Mouse (Mus musculus): Measurements from ENCODE around the gene Rho. TPM values are rescaled to one million over a fixed set of nuclear protein-coding genes. Genes with fewer than 3 reads are reported as not detected.

Gene Rho
- polyA plus RNA-seq, 1 experiment from 2014 or later = 0.17 TPM

DNA sequence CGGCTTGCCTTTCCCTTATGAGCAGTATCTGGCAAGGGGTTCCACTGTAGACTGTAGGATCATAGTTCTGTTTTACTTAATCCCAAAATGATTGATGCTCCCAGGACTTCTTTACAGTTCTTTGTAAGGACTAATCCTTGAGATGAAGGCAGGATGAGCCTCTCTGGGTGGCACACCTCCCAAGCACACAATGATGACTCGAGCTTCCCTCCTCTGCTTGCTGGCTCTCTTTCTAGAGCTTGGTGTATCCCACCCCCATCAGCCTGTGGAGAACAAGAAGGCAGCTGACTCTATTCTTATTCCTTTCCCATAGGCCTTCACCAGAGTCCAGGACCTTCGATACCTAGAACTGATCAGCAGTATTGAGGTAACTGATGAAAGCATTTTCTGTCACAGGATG lies 29.0 kb upstream of the Rho start:
- WGBS = 81% methylated on average over 3 of the region's 3 CpGs
- H3K9me3 ChIP-seq (replicated peaks) = no peaks in the 10 kb centered on the region
- no peak overlapping the region for H3K4me3 ChIP-seq
- DNase-seq (ENCODE audit: low spot score) = no peak
- no peak overlapping the region; the same call in 1 of the 2 replicates for H3K27ac ChIP-seq (replicated peaks)
- H3K36me3 ChIP-seq = peaks cover 46% of the 10 kb centered on the region
- peaks cover 7% of the 10 kb centered on the region; the same call in 1 of the 2 replicates for H3K4me1 ChIP-seq
- H3K27me3 ChIP-seq (ENCODE audit: low read depth, poor library complexity, severe bottlenecking) = no peaks in the 10 kb centered on the region

DNA sequence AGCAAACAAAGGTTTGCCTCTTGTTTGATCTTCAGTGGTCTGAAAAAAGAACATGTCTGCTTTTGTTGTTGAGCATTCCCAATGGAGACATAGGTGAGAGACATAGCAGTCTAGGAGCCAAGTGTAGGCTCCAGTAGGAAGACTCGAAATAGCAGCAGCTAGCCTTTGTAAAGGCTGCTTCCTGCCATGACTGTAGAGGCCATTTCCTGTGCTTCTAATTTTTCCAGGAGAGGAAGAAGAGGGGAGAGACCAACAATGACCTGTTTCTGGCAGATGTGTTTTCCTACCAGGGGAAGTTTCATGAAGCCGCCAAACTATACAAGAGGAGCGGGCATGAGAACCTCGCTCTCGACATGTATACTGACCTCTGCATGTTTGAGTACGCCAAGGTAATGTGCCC lies 26.0 kb upstream of the Rho start:
- H3K36me3 ChIP-seq = peaks cover 45% of the 10 kb centered on the region
- DNase-seq (ENCODE audit: low spot score) = no peak
- H3K27me3 ChIP-seq (ENCODE audit: low read depth, poor library complexity, severe bottlenecking) = no peaks in the 10 kb centered on the region
- H3K9me3 ChIP-seq (replicated peaks) = no peaks in the 10 kb centered on the region
- H3K27ac ChIP-seq (replicated peaks) = no peak overlapping the region
- 90% methylated on average over 6 of the region's 6 CpGs for WGBS
- no peak overlapping the region for H3K4me3 ChIP-seq
- H3K4me1 ChIP-seq = peaks cover 27% of the 10 kb centered on the region

DNA sequence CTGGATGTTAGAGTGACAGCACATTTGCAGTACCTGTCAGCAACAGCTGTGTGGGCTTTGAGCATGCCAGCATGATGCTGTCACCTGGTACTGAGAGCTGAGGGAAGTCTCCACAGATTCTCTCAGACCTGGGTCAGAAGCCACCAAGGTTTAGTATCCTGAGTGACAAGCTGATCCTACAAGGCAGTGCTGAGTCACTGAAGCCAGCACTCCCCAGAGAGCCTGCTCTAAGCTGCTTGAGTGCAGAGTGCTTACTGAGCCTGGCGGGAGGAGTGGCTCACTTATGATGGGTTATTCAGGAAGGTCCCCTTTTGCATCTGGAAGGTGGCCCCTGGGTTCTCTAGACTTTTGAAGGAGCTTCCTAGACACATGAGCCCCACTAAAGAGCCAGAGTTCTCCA lies 25.1 kb upstream of the Rho start:
- no peak for DNase-seq (ENCODE audit: low spot score)
- Histone ChIP-seq H3K36me3 (peaks cover 45% of the 10 kb centered on the region), H3K4me1 (peaks cover 24% of the 10 kb centered on the region), H3K27me3 (ENCODE audit: low read depth, poor library complexity, severe bottlenecking) (no peaks in the 10 kb centered on the region), H3K9me3 (replicated peaks) (no peaks in the 10 kb centered on the region), H3K4me3 (no peak overlapping the region), H3K27ac (replicated peaks) (no peak overlapping the region)
- WGBS = 79% methylated on average over 1 of the region's 1 CpGs

DNA sequence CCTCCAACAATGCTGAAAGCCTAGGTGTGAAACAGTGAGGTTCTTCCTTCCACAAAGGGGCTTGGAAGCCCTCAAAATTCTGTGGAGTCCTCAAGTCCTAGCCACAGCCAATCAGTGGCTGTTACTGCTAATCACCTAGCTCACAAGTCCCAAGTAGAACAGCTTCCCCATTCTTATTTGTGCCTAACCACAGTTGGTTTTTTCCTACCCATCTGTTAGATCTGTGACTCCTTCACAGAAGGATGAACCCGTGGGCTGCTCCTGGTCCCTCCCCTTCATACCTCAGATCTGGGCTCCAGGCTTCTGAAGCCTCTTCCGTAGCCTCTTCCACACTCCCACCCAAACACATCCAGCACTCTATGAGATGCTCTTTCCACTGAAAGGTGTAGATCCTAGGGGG lies 24.7 kb upstream of the Rho start:
- H3K4me3 ChIP-seq = no peak overlapping the region
- no peak for DNase-seq (ENCODE audit: low spot score)
- H3K36me3 ChIP-seq = peaks cover 45% of the 10 kb centered on the region
- peaks cover 20% of the 10 kb centered on the region for H3K4me1 ChIP-seq
- whole genome bisulfite sequencing = 93% methylated on average over 2 of the region's 2 CpGs
- no peaks in the 10 kb centered on the region for H3K9me3 ChIP-seq (replicated peaks)
- H3K27me3 ChIP-seq (ENCODE audit: low read depth, poor library complexity, severe bottlenecking) = no peaks in the 10 kb centered on the region
- no peak overlapping the region for H3K27ac ChIP-seq (replicated peaks)

DNA sequence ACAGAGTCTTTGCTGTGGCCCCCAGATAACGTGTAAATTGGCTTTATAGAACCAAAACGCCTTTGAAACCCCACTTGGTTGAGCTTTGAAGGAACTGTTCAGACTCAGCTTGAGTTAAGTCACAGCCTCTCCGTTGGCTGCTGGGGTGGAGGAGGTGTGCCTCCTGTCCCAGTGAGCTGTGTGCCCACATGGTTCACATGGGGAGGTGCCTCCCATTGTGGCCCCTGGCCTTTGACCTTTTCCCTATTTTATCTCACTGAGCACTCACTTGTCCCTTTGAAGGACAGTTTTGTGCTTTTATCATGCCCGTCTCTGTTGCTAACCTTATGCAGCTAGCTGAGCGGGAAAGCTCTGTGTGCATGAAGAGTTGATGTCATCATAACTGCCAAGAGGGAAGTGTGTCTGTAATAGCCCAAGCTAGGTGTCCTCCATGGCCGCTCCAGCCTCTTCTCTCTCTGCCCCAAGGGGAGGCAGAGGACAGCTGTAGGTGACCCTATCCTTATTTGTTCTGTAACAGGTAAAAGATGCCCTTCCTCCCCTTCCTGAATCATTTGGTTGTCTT lies 23.0 kb upstream of the Rho start:
- no peaks in the 10 kb centered on the region for H3K9me3 ChIP-seq (replicated peaks)
- peaks cover 20% of the 10 kb centered on the region for H3K4me1 ChIP-seq
- peak overlapping the region; percentile 13; the same call in 1 of the 2 replicates for H3K27ac ChIP-seq (replicated peaks)
- no peak overlapping the region for H3K4me3 ChIP-seq
- 46% methylated on average over 6 of the region's 6 CpGs for WGBS
- no peaks in the 10 kb centered on the region for H3K27me3 ChIP-seq (ENCODE audit: low read depth, poor library complexity, severe bottlenecking)
- peaks cover 39% of the 10 kb centered on the region for H3K36me3 ChIP-seq
- no peak for DNase-seq (ENCODE audit: low spot score)

DNA sequence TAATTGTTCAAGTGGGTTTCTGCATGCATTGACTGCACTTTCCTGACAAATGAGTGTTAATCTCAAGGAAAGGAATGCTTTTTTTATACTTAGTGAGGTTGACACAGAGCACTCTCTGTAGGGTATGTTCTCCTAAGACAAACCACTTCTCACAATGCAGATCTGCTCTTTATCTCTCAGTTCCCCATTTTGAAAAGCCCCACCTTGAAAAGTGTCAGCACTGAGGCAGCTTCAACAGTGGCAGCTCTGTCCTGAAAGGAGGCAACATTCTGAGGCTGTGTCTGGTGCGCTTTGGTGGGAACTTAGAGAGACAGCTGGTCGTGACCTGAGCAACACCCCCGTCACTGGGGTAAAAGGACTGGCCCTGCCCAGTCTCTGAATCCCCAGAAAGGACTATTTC lies 22.5 kb upstream of the Rho start:
- no peaks in the 10 kb centered on the region for H3K9me3 ChIP-seq (replicated peaks)
- whole genome bisulfite sequencing = 61% methylated on average over 3 of the region's 3 CpGs
- no peaks in the 10 kb centered on the region for H3K27me3 ChIP-seq (ENCODE audit: low read depth, poor library complexity, severe bottlenecking)
- H3K27ac ChIP-seq (replicated peaks) = no peak overlapping the region
- no peak for DNase-seq (ENCODE audit: low spot score)
- no peak overlapping the region for H3K4me3 ChIP-seq
- H3K4me1 ChIP-seq = peaks cover 20% of the 10 kb centered on the region
- H3K36me3 ChIP-seq = peaks cover 40% of the 10 kb centered on the region

DNA sequence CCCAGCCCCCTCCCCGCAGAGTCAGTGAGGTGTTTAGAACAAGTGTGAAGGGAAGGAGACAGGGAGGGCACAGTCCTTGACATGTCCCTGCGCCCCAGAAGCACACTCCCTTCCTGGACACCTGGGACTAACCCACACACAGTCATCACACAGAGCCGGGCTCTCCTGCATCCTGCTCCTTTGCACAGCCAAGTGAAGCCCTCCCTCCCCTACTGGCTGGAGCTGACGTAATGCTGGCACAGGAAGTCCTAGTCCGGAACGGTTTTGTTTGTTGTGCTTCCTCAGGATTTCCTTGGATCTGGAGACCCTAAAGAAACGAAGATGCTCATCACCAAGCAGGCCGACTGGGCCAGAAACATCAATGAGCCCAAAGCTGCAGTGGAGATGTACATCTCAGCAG lies 21.6 kb upstream of the Rho start:
- no peak for DNase-seq (ENCODE audit: low spot score)
- Histone ChIP-seq H3K27ac (replicated peaks) (no peak overlapping the region), H3K4me3 (no peak overlapping the region), H3K36me3 (peaks cover 39% of the 10 kb centered on the region), H3K27me3 (ENCODE audit: low read depth, poor library complexity, severe bottlenecking) (no peaks in the 10 kb centered on the region), H3K9me3 (replicated peaks) (no peaks in the 10 kb centered on the region), H3K4me1 (peaks cover 20% of the 10 kb centered on the region)
- 66% methylated on average over 8 of the region's 8 CpGs for WGBS

DNA sequence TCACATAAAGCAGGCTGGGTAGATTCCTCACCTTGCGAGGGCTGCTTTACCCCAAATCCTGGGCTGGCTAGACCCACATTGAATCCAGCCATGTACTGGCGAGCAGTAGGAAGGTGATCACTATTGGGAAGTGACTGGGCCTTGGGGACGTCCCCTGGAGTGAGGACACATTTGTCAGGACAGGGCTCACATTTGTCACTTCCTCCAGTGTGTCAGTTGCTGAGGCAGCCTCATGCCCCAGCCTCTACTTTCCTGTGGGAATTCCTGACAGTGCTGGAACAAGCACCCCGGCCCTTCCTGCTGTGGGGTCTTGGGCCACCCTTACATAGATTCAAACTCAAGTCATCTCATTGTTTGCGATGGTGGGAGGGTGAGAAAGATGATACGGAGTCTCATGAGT lies 19.8 kb upstream of the Rho start:
- 87% methylated on average over 6 of the region's 6 CpGs for WGBS
- no peaks in the 10 kb centered on the region for H3K9me3 ChIP-seq (replicated peaks)
- peaks cover 27% of the 10 kb centered on the region for H3K36me3 ChIP-seq
- DNase-seq (ENCODE audit: low spot score) = no peak
- no peak overlapping the region for H3K4me3 ChIP-seq
- H3K27ac ChIP-seq (replicated peaks) = no peak overlapping the region
- H3K4me1 ChIP-seq = peaks cover 20% of the 10 kb centered on the region
- no peaks in the 10 kb centered on the region for H3K27me3 ChIP-seq (ENCODE audit: low read depth, poor library complexity, severe bottlenecking)

DNA sequence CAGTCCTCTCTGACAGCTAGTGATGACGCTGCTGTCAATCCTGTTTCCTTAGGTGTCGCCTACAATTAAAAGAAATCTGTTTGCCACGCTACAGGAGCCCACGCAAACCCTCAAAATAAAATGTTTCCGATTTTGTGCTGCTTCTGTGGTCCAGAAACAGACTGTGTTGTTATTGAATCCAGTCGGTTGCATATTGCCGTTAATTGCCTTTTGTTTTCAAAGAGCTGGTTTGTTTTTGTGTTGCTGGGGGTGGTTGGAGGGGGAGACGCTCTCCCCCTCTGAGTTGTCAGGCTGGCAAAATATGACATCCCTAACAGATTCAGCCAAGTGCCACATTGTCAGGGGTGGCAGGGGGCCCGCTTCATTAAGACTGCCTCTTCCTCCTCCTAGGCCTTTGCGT lies 18.1 kb upstream of the Rho start:
- no peak for DNase-seq (ENCODE audit: low spot score)
- H3K27ac ChIP-seq (replicated peaks) = no peak overlapping the region

DNA sequence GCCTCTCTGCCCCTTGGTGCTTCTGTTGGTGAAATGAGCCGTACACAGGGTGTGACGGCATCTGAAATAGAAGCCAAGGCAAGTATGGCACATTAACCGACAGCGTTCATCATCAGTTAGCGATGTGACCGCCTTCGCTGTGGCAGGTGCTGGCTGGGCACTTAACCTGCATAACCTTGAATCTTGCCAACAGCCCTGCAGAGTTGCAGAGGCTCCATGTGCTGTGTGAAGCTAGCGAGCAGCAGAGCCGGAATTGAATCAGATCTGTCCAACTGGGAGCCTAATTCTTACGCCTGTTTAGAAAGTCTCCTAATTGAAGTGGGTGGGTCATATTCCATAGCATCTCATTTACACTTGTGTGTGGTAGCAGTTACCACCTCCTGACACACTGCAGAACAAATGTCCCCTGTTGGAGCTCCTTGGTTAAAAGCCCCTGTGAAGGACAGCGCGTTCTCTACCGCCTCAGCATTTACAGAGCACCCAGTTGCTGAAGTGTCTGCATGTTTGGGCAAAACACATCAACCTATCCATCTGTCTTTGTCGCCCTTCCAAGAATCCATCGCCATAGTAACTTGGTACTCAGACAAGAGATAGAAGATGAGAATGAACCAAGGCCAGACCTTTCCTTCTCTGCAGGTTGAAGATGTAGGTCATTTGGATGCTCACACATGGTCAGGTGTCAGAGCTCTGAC lies 16.9 kb upstream of the Rho start:
- H3K4me3 ChIP-seq = no peak overlapping the region
- peaks cover 4% of the 10 kb centered on the region for H3K4me1 ChIP-seq
- no peaks in the 10 kb centered on the region for H3K9me3 ChIP-seq (replicated peaks)
- H3K27me3 ChIP-seq (ENCODE audit: low read depth, poor library complexity, severe bottlenecking) = no peaks in the 10 kb centered on the region
- DNase-seq (ENCODE audit: low spot score) = no peak
- peaks cover 30% of the 10 kb centered on the region for H3K36me3 ChIP-seq
- WGBS = 92% methylated on average over 15 of the region's 15 CpGs
- H3K27ac ChIP-seq (replicated peaks) = no peak overlapping the region

More for the DNA sequence above, 18.1 kb upstream of the Rho start:
- 89% methylated on average over 10 of the region's 10 CpGs for WGBS
- Histone ChIP-seq H3K36me3 (peaks cover 28% of the 10 kb centered on the region), H3K27me3 (ENCODE audit: low read depth, poor library complexity, severe bottlenecking) (no peaks in the 10 kb centered on the region), H3K4me1 (peaks cover 15% of the 10 kb centered on the region), H3K4me3 (no peak overlapping the region), H3K9me3 (replicated peaks) (no peaks in the 10 kb centered on the region)

DNA sequence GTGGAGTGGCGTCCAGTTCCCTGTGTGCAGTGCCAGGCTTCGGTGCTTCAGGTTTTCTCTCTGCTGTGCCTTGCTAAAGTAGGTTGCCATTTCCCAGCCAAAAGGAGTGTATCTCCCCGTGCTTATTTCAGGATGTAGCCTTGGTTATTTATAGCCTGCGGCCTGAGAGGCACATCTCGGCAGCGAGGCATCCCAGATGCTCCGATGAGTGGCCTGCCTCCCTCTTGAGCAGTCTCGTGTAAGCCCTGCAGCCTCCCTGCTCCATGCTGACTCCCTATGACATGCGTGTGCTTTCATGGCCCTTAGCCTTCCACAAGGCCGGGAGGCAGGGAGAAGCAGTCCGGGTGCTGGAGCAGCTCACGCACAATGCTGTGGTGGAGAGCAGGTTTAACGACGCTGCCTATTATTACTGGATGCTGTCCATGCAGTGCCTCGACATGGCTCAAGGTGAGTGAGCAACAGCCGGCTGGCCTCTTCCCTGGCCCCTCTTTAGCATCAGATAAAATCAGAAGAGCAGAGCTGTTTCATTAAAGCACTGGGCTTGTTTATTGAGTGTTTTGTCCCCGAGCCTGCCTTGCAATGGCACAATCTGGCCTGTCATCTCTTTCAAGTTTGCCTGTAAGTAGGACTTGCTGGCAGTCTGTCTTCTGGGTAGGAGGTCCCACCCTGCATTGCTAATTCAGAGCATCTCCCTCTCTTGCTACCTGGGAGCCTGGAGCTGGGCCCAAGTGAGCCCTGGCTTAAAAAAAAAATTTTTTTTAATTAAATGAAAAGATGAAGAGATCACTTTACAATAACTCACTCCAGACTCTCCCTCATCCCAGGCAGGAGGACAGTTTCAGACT lies 15.7 kb upstream of the Rho start:
- Histone ChIP-seq H3K27me3 (ENCODE audit: low read depth, poor library complexity, severe bottlenecking) (no peaks in the 10 kb centered on the region), H3K36me3 (peaks cover 25% of the 10 kb centered on the region), H3K4me1 (no peaks in the 10 kb centered on the region), H3K4me3 (no peak overlapping the region), H3K9me3 (replicated peaks) (no peaks in the 10 kb centered on the region), H3K27ac (replicated peaks) (no peak overlapping the region)
- no peak for DNase-seq (ENCODE audit: low spot score)
- 89% methylated on average over 17 of the region's 17 CpGs for WGBS

DNA sequence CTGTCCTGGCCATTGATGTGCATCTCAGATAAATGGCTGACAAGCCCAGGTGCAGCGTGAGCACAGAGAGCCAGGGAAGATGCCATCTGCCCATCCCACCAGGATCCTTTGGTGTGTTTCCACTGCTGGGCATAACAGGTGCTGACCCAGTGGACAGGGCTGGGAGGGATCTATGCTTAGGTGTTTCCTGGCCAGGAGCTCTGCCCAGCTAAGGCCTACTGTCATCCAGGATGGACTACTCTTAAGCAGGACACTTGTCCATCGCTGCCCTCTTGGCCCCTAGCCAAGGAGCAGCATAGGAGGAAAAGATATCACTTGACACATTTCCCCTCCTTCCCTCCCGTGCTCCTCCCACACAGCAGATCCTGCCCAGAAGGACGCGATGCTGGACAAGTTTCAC lies 14.9 kb upstream of the Rho start:
- H3K27ac ChIP-seq (replicated peaks) = no peak overlapping the region
- H3K4me3 ChIP-seq = no peak overlapping the region
- no peak for DNase-seq (ENCODE audit: low spot score)
- peaks cover 25% of the 10 kb centered on the region for H3K36me3 ChIP-seq
- H3K9me3 ChIP-seq (replicated peaks) = no peaks in the 10 kb centered on the region
- H3K27me3 ChIP-seq (ENCODE audit: low read depth, poor library complexity, severe bottlenecking) = no peaks in the 10 kb centered on the region
- no peaks in the 10 kb centered on the region for H3K4me1 ChIP-seq
- WGBS = 94% methylated on average over 5 of the region's 5 CpGs

DNA sequence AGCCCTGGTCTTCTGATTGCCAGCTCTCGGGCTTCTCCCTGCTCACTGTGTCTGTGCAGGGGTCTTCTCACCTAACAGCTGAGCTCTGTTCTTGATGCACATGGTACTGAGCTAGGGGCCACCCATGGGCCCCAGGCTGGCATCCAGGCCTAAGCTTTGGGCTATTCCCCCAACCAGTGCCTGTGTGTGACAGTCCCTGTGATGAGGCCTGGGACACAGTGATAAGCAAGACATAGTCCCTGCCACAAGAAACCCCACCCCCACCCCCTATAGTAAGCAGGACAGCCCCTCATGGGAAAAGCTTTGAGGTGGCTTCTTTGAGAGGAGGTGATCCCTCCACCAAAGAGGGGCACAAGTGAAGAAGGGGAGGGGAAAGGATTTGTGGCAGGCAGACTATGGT lies 12.9 kb upstream of the Rho start:
- Histone ChIP-seq H3K4me1 (no peaks in the 10 kb centered on the region), H3K9me3 (replicated peaks) (no peaks in the 10 kb centered on the region), H3K36me3 (peaks cover 25% of the 10 kb centered on the region), H3K4me3 (no peak overlapping the region), H3K27ac (replicated peaks) (0 out of 2 replicates have a peak overlapping the region, but pooled peaks have one; percentile 17), H3K27me3 (ENCODE audit: low read depth, poor library complexity, severe bottlenecking) (no peaks in the 10 kb centered on the region)
- no peak for DNase-seq (ENCODE audit: low spot score)
- WGBS = 74% methylated on average over 1 of the region's 1 CpGs
